Mouse (Mus musculus) liver, embryonic 15.5 days (tissue): ENCODE data around the gene Lingo2. TPM values are rescaled to one million over a fixed set of nuclear protein-coding genes. Genes with fewer than 3 reads are reported as not detected.
A peak's percentile ranks its signal among the peaks of the same experiment; 100 is the strongest.

Experiments used
- ATAC-seq: fragments of 200-750 bp; cut with Nextera tagmentation; 2 replicates; pipeline ENCODE4 v1.8.0; 2017; ENCODE audit warnings: moderate number of reproducible peaks, mild to moderate bottlenecking, moderate library complexity; ENCODE audit not compliant: insufficient read depth
- H3K27ac ChIP-seq: fragments of 300-500 bp; sonication (generic); replicated peaks from 2 replicates; pipeline ENCODE4 v1.5.1; 2015; ENCODE audit warnings: mild to moderate bottlenecking, inconsistent platforms
- H3K27me3 ChIP-seq: fragments of 300-500 bp; sonication (generic); 2 replicates; pipeline ENCODE4 v1.6.1; 2015; ENCODE audit warnings: mild to moderate bottlenecking, inconsistent platforms
- H3K36me3 ChIP-seq: fragments of 300-500 bp; sonication (generic); replicated peaks from 2 replicates; pipeline ENCODE4 v1.6.1; 2015; ENCODE audit warnings: moderate library complexity, mild to moderate bottlenecking, inconsistent platforms
- H3K4me1 ChIP-seq: fragments of 300-500 bp; sonication (generic); replicated peaks from 2 replicates; pipeline ENCODE4 v1.6.1; 2015; ENCODE audit warnings: inconsistent platforms
- H3K4me2 ChIP-seq: fragments of 300-500 bp; sonication (generic); 2 replicates; pipeline ENCODE4 v1.6.1; 2015; ENCODE audit warnings: moderate library complexity, mild to moderate bottlenecking, inconsistent platforms
- H3K4me3 ChIP-seq: fragments of 300-500 bp; sonication (generic); replicated peaks from 2 replicates; pipeline ENCODE4 v1.5.1; 2015; ENCODE audit warnings: mild to moderate bottlenecking, inconsistent platforms
- H3K9ac ChIP-seq: fragments of 300-500 bp; sonication (generic); 2 replicates; pipeline ENCODE4 v1.6.1; 2015; ENCODE audit warnings: moderate library complexity, mild to moderate bottlenecking, inconsistent platforms
- H3K9me3 ChIP-seq: fragments of 300-500 bp; sonication (generic); replicated peaks from 2 replicates; pipeline ENCODE4 v1.6.1; 2016; ENCODE audit warnings: inconsistent platforms
- WGBS: fragments of 180-500 bp; shearing (Covaris S2); methylation state at CpG from one replicate; pipeline ENCODE4 v1.1.7; 2015; ENCODE audit warnings: mixed read lengths; ENCODE audit not compliant: insufficient replicate concordance; 5-methylcytosine and 5-hydroxymethylcytosine counted together
- polyA plus RNA-seq: library from polyadenylated mRNA; unstranded; fragments of >200 nt; fragmentation: Nextera tagmentation; extraction: Ambion mirVana; gene quantifications from 2 replicates; pipeline ENCODE4 v1.2.1, GENCODE M21; 2015

The Lingo2 gene
- polyA plus RNA-seq, 1 experiment from 2014 or later: 0.03 TPM

- ATAC-seq: no peak
- Histone ChIP-seq H3K27me3 (no peaks in the 10 kb centered on the region), H3K9ac (no peak overlapping the region), H3K4me1 (no peaks in the 10 kb centered on the region), H3K36me3 (no peaks in the 10 kb centered on the region), H3K9me3 (no peaks in the 10 kb centered on the region), H3K4me2 (no peak overlapping the region), H3K27ac (no peak overlapping the region), H3K4me3 (no peak overlapping the region)
- WGBS: 62% methylated on average over 1 of the region's 1 CpGs
Observed at GRCm38 (mm10) chr4:36305228-36305627, 646.3 kb downstream of the Lingo2 start.

- H3K4me2 ChIP-seq: 0 out of 2 replicates have a peak overlapping the region, but pooled peaks have one; percentile 25
- H3K36me3 ChIP-seq: no peaks in the 10 kb centered on the region
- no peak overlapping the region for H3K4me3 ChIP-seq
- no peak overlapping the region for H3K27ac ChIP-seq
- H3K27me3 ChIP-seq: no peaks in the 10 kb centered on the region
- 41% methylated on average over 8 of the region's 8 CpGs for WGBS
- H3K9me3 ChIP-seq: no peaks in the 10 kb centered on the region
- H3K4me1 ChIP-seq: no peaks in the 10 kb centered on the region
- no peak overlapping the region for H3K9ac ChIP-seq
- no peak for ATAC-seq
Observed at GRCm38 (mm10) chr4:36289701-36290053, 661.9 kb downstream of the Lingo2 start.

- Histone ChIP-seq H3K4me2 (peak overlapping the region; percentile 25), H3K4me1 (no peaks in the 10 kb centered on the region), H3K27ac (no peak overlapping the region), H3K4me3 (peak overlapping the region; percentile 8), H3K9me3 (no peaks in the 10 kb centered on the region), H3K36me3 (no peaks in the 10 kb centered on the region), H3K27me3 (no peaks in the 10 kb centered on the region), H3K9ac (no peak overlapping the region)
- 7% methylated on average over 17 of the region's 17 CpGs for WGBS
- ATAC-seq: peak; percentile 40
Observed at GRCm38 (mm10) chr4:36288813-36289700, 662.5 kb downstream of the Lingo2 start.

DNA sequence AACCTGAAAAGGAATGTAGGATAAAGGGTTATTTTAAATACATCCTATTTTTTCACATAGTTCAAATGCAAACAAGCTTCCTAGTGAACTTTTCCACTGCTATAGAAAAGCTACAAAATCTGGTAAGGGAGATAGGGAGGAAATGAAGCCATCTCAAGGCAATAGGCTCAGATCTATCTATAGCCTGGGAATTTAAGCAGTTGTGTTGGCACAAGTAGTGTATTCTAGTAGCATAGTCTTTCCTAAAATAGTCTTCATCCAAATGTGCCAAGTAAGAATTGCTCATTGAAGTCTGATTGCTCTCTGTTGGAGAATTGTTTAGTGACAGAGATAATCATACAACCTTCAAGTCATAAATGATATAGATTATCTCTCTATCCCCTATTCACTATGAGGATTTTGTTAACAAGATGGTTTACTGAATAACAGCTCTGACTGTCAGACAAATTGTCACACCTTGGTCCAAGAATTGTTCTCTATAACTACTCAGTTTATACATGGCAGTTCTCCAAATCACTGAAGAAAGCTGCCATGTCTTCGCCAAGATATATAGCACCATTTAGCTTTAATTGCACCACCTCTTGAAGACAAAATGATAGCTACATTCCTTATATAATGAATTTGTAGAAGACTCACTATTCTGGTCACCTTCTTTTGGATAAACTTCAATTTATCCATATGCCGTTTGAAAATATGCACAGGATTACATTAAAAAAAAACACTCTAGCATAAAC, 688.9 kb downstream of the Lingo2 start:
- Histone ChIP-seq H3K27ac (no peak overlapping the region), H3K4me3 (no peak overlapping the region), H3K9me3 (no peaks in the 10 kb centered on the region), H3K4me2 (no peak overlapping the region), H3K9ac (no peak overlapping the region), H3K27me3 (no peaks in the 10 kb centered on the region), H3K36me3 (no peaks in the 10 kb centered on the region), H3K4me1 (no peaks in the 10 kb centered on the region)
- 53% methylated on average over 2 of the region's 2 CpGs for WGBS
- no peak for ATAC-seq

- Histone ChIP-seq H3K4me1 (no peaks in the 10 kb centered on the region), H3K9me3 (no peaks in the 10 kb centered on the region), H3K27me3 (no peaks in the 10 kb centered on the region), H3K27ac (no peak overlapping the region), H3K4me2 (no peak overlapping the region), H3K4me3 (no peak overlapping the region), H3K36me3 (no peaks in the 10 kb centered on the region), H3K9ac (no peak overlapping the region)
- 44% methylated on average over 7 of the region's 7 CpGs for WGBS
- ATAC-seq: no peak
Observed at GRCm38 (mm10) chr4:36186231-36186922, 765.2 kb downstream of the Lingo2 start.

GRCm38 (mm10) chr4:36183643-36184042, 767.9 kb downstream of the Lingo2 start:
- ATAC-seq: no peak
- Histone ChIP-seq H3K27me3 (no peaks in the 10 kb centered on the region), H3K27ac (no peak overlapping the region), H3K4me3 (no peak overlapping the region), H3K9me3 (no peaks in the 10 kb centered on the region), H3K4me2 (no peak overlapping the region), H3K9ac (no peak overlapping the region), H3K36me3 (no peaks in the 10 kb centered on the region), H3K4me1 (no peaks in the 10 kb centered on the region)
- 18% methylated on average over 4 of the region's 4 CpGs for WGBS

GRCm38 (mm10) chr4:36170099-36170498, 781.4 kb downstream of the Lingo2 start:
- Histone ChIP-seq H3K9ac (no peak overlapping the region), H3K27me3 (no peaks in the 10 kb centered on the region), H3K4me1 (no peaks in the 10 kb centered on the region), H3K4me3 (no peak overlapping the region), H3K9me3 (no peaks in the 10 kb centered on the region), H3K27ac (no peak overlapping the region), H3K36me3 (no peaks in the 10 kb centered on the region), H3K4me2 (no peak overlapping the region)
- WGBS: 18% methylated on average over 1 of the region's 1 CpGs
- ATAC-seq: no peak

DNA sequence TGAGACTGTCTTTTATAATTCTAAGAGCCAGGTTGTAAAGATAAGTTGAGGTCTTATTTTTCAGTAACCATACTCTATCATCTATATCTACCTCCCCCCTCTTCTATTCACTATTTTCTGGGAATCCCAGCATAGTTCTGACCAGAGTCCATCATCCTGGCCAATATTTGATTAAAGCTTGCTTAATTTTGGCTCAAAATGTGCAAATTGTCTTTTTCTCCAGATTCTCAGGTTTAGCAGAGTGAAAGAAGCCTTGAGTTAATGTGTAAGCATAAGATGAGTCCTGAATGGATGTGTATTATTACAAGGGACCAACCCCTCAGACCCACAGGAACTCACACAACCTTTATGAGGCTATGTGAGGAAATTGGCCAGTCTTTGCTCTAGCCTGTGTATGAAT, 820.2 kb downstream of the Lingo2 start:
- H3K27me3 ChIP-seq: no peaks in the 10 kb centered on the region
- H3K36me3 ChIP-seq: no peaks in the 10 kb centered on the region
- no peak overlapping the region for H3K9ac ChIP-seq
- no peaks in the 10 kb centered on the region for H3K4me1 ChIP-seq
- H3K4me2 ChIP-seq: no peak overlapping the region
- no peak for ATAC-seq
- H3K9me3 ChIP-seq: no peaks in the 10 kb centered on the region
- H3K4me3 ChIP-seq: no peak overlapping the region
- H3K27ac ChIP-seq: no peak overlapping the region

- no peaks in the 10 kb centered on the region for H3K27me3 ChIP-seq
- 59% methylated on average over 4 of the region's 4 CpGs for WGBS
- H3K9me3 ChIP-seq: no peaks in the 10 kb centered on the region
- H3K4me3 ChIP-seq: no peak overlapping the region
- no peaks in the 10 kb centered on the region for H3K4me1 ChIP-seq
- no peak overlapping the region for H3K27ac ChIP-seq
- no peak for ATAC-seq
- no peaks in the 10 kb centered on the region for H3K36me3 ChIP-seq
- no peak overlapping the region for H3K9ac ChIP-seq
- H3K4me2 ChIP-seq: no peak overlapping the region
Observed at GRCm38 (mm10) chr4:36095482-36095881, 856.1 kb downstream of the Lingo2 start.

- 64% methylated on average over 3 of the region's 3 CpGs for WGBS
- Histone ChIP-seq H3K36me3 (no peaks in the 10 kb centered on the region), H3K4me1 (no peaks in the 10 kb centered on the region), H3K9me3 (no peaks in the 10 kb centered on the region), H3K4me3 (no peak overlapping the region), H3K4me2 (no peak overlapping the region), H3K27me3 (no peaks in the 10 kb centered on the region), H3K9ac (no peak overlapping the region), H3K27ac (no peak overlapping the region)
- no peak for ATAC-seq
Observed at GRCm38 (mm10) chr4:36081095-36081852, 870.3 kb downstream of the Lingo2 start.
